Mouse (Mus musculus) neural tube, embryonic 14.5 days (tissue): ENCODE data around the gene Metrn. TPM values are rescaled to one million over a fixed set of nuclear protein-coding genes. Genes with fewer than 3 reads are reported as not detected.
A peak's percentile ranks its signal among the peaks of the same experiment; 100 is the strongest.

Experiments used
- ATAC-seq: fragments of 200-750 bp; cut with Nextera tagmentation; 2 replicates; pipeline ENCODE4 v1.8.0; 2017; ENCODE audit warnings: low read depth, mild to moderate bottlenecking, moderate TSS enrichment, moderate library complexity
- H3K27ac ChIP-seq: fragments of 300-500 bp; sonication (generic); 2 replicates; pipeline ENCODE4 v1.5.1; 2014; ENCODE audit warnings: low read depth, mild to moderate bottlenecking, control low read depth, low read length, moderate library complexity, mixed read lengths
- H3K27me3 ChIP-seq: fragments of 300-500 bp; sonication (generic); 2 replicates; pipeline ENCODE4 v1.6.1; 2014; ENCODE audit warnings: low read length; ENCODE audit not compliant: control insufficient read depth, insufficient read depth
- H3K36me3 ChIP-seq: fragments of 300-500 bp; sonication (generic); 2 replicates; pipeline ENCODE4 v1.6.1; 2014; ENCODE audit warnings: low read length, mixed read lengths; ENCODE audit not compliant: control insufficient read depth, insufficient read depth
- H3K4me1 ChIP-seq: fragments of 300-500 bp; sonication (generic); 2 replicates; pipeline ENCODE4 v1.6.1; 2014; ENCODE audit warnings: low read length; ENCODE audit not compliant: control insufficient read depth, insufficient read depth
- H3K4me2 ChIP-seq: fragments of 300-500 bp; sonication (generic); 2 replicates; pipeline ENCODE4 v1.6.1; 2014; ENCODE audit warnings: mild to moderate bottlenecking, low read depth, low read length, control low read depth
- H3K4me3 ChIP-seq: fragments of 300-500 bp; sonication (generic); 2 replicates; pipeline ENCODE4 v1.5.1; 2014; ENCODE audit warnings: low read depth, low read length, control low read depth, mixed read lengths
- H3K9ac ChIP-seq: fragments of 300-500 bp; sonication (generic); replicated peaks from 2 replicates; pipeline ENCODE4 v1.6.1; 2014; ENCODE audit warnings: low read depth, mild to moderate bottlenecking, control low read depth, low read length, mixed read lengths
- H3K9me3 ChIP-seq: fragments of 300-500 bp; sonication (generic); 2 replicates; pipeline ENCODE4 v1.6.1; 2016; ENCODE audit warnings: low read length; ENCODE audit not compliant: control insufficient read depth
- WGBS: fragments of 180-500 bp; shearing (Covaris S2); extraction: QIAGEN DNeasy Blood & Tissue Kit; methylation state at CpG from one replicate; pipeline ENCODE4 v1.1.7; 2014; 5-methylcytosine and 5-hydroxymethylcytosine counted together
- polyA plus RNA-seq: library from polyadenylated mRNA; unstranded; fragments of >200 nt; fragmentation: Nextera tagmentation; extraction: Ambion mirVana; gene quantifications from 2 replicates; pipeline ENCODE4 v1.2.1, GENCODE M21; 2014

Gene Metrn
- polyA plus RNA-seq, 1 experiment from 2014 or later, result 7.3 TPM

DNA sequence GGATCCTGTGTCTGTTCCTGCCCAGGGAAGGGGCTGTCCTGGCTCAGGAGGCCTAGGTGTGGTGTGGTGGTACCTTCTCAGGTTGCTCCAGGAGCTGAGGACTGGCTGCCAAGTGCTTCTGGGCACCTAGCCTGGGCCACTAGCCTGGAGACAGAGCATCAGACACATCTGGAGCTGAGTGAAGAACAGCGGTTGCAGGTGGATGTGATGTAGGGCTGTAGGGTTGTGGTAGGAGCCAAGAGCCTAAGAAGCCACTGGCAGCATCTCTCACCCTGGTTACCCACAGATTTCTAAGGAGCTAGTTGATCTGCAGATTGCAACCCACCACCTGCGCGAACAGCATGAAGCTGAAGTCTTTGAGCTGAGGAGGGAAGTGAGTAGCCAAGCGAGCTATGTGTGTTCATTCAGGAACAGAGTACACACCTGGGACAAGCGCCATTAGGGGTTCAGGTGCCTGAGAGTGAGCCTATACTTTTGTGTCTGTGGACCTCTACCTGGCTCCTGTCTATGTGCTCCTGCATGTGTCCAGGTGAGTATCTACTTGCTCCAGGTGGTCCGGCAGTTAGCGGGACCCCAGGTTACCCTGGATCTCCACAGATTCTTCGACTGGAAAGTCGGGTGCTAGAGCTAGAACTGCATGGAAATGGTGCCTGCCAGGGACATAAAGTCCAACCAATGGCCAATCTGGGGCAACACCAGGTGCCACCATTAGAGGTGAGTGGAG is 10.0 kb downstream of the Metrn start:
- Histone ChIP-seq H3K27ac (no peak overlapping the region), H3K4me1 (peaks cover 26% of the 10 kb centered on the region), H3K36me3 (peaks cover 11% of the 10 kb centered on the region), H3K4me3 (no peak overlapping the region), H3K9me3 (no peaks in the 10 kb centered on the region), H3K9ac (no peak overlapping the region), H3K27me3 (no peaks in the 10 kb centered on the region), H3K4me2 (no peak overlapping the region)
- ATAC-seq, result no peak
- 95% methylated on average over 9 of the region's 9 CpGs for WGBS

DNA sequence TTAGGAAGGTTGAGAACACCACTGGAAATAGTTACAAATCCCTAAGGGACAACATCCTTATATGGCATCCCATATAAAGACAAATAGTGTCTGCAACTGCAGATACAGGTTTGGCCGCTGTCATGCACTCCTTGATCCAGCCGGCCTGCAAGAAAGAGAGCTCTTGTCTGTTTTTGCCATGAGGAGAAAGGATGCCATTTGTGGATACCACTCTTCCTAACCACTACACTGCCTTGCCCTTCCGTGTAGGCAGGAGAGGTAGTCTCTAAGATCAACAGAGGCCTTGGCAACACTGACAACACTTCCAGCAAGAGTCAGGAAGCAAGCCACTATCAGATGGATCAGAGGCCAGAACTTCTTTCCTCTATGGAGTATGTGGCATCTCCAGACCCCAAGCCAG is 10.7 kb downstream of the Metrn start, which contains the start of gene Ccdc78:
Gene Ccdc78 (plus strand): TSS at position 301 of the 400 bp plus-strand sequence.
- Histone ChIP-seq H3K4me3 (peak within 1 kb of the TSS; percentile 77), H3K4me2 (peak within 1 kb of the TSS; percentile 88), H3K9me3 (no peaks in the 10 kb centered on the region), H3K27me3 (no peaks in the 10 kb centered on the region), H3K4me1 (peaks cover 23% of the 10 kb centered on the region), H3K9ac (peak within 1 kb of the TSS; percentile 78), H3K36me3 (peaks cover 16% of the 10 kb centered on the region), H3K27ac (peak within 1 kb of the TSS; percentile 85)
- ATAC-seq, result no peak
- WGBS, result 84% methylated on average over 3 of the region's 3 CpGs

DNA sequence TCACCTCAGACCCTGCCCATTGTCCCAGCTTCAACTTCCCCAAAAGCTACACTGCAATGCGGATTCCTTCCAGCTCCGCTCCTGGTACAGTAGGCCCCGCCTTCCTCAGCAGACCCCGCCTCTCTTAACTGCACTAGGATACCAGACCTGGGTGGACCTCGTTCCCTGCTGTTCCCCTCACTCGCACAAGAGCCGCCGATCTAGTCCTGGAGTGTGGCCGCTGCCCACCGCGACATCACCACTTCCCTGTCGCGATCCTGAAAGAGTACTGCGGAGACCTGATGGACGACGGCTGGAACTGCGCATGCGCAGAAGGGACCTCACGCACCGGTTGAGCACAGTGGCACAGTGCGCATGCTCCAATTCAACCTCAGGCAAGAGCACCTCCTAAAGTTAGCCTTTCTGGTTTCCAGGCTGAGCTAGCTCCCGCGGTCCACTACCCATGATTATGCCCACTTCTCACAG is 11.6 kb downstream of the Metrn start, which contains the start of gene Haghl:
Gene Haghl (minus strand): TSS at position 393 of the 465 bp plus-strand sequence.
- under 1% methylated on average over 23 of the region's 23 CpGs for WGBS
- peak; percentile 81 for ATAC-seq

DNA sequence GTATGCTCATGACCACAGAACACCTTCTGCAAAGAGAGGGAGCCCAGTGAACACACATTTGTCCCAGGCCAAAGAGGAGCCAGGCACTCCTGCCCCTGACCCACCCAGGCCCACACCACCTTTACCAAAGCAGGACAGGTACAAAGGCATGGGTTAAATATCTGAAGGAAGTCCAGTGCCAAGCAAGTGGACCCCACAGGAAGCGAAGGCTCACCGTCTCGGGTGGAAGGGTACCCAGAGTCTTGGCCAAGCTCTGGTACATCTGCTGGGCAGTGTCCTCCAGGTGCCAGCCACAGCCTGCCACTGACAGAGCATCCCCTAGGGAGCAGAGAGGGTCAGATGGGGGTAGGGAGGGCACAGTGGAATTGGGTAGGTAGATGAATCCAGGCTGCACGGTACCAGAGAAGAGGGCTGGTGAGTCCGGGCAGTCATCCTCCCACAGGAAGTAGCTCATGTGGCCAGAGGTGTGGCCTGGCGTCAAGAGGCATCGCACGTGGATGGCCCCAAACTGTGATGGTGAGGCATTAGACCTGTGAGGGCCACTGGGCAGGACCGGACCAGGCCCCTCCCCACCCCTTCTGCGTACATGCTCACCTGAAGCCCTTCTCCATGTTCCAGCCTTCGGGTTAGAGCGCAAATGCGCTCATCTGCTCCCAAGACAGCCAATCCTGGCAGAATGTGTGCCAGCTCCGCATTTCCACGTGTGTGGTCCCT is 12.9 kb downstream of the Metrn start:
- WGBS, result 83% methylated on average over 15 of the region's 15 CpGs
- H3K27ac ChIP-seq, result no peak overlapping the region
- H3K4me2 ChIP-seq, result peak overlapping the region; percentile 88
- no peaks in the 10 kb centered on the region for H3K9me3 ChIP-seq
- ATAC-seq, result no peak
- no peaks in the 10 kb centered on the region for H3K27me3 ChIP-seq
- peaks cover 20% of the 10 kb centered on the region for H3K36me3 ChIP-seq
- H3K4me3 ChIP-seq, result peak overlapping the region; percentile 77
- H3K4me1 ChIP-seq, result peaks cover 14% of the 10 kb centered on the region
- peak overlapping the region; percentile 78 for H3K9ac ChIP-seq

More for the DNA sequence above, 11.6 kb downstream of the Metrn start, which contains the start of gene Haghl:
- Histone ChIP-seq H3K9me3 (no peaks in the 10 kb centered on the region), H3K4me3 (peak within 1 kb of the TSS; percentile 77), H3K36me3 (peaks cover 20% of the 10 kb centered on the region), H3K27me3 (no peaks in the 10 kb centered on the region), H3K9ac (peak within 1 kb of the TSS; percentile 78), H3K27ac (peak within 1 kb of the TSS; percentile 85), H3K4me2 (peak within 1 kb of the TSS; percentile 88), H3K4me1 (peaks cover 14% of the 10 kb centered on the region)

DNA sequence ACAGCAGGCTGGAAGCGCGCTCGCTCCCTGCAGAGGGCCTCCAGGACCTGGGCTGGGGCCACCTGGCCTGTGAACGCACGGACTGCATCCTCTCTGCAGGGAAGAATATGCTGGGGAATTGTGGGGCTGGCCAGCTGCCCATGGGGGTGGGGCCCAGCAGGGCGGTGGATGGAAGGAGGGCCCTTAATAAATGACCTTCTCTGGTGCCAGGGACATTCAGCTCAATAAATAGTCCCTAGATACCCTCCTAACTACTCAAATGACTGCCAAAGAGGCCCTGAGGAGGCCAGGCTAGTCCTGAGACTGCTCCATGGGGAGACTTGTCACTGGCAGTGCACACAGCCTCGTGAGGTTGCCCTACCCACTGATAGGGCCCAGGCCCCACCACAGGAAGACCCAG is 13.8 kb downstream of the Metrn start:
- H3K27ac ChIP-seq, result no peak overlapping the region
- no peak overlapping the region for H3K4me2 ChIP-seq
- WGBS, result 63% methylated on average over 7 of the region's 7 CpGs
- peaks cover 14% of the 10 kb centered on the region for H3K4me1 ChIP-seq
- no peaks in the 10 kb centered on the region for H3K9me3 ChIP-seq
- ATAC-seq, result no peak
- no peak overlapping the region for H3K4me3 ChIP-seq
- peaks cover 20% of the 10 kb centered on the region for H3K36me3 ChIP-seq
- H3K27me3 ChIP-seq, result no peaks in the 10 kb centered on the region
- H3K9ac ChIP-seq, result no peak overlapping the region

DNA sequence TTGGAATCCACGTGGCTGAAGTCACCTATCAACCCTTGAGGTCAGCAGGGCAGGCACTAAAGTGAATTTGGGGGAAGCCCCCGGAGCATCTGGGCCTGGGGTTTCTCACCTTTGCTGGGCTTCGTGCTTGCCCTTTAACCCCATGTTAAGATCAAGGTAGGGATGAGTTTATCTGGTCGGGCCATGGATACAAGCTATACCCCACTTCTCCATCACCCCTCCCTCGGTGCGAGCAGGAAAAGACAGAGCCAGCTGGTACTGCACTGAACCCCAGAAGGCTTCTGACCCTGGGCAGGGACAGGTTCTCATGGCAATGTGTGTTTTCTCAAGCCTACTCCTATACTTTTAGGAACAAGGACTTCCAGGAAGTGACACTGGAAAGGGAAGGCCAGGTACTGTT is 15.6 kb downstream of the Metrn start:
- Histone ChIP-seq H3K4me1 (peaks cover 14% of the 10 kb centered on the region), H3K27ac (no peak overlapping the region), H3K4me3 (no peak overlapping the region), H3K9ac (no peak overlapping the region), H3K27me3 (no peaks in the 10 kb centered on the region), H3K4me2 (no peak overlapping the region), H3K36me3 (peaks cover 20% of the 10 kb centered on the region), H3K9me3 (no peaks in the 10 kb centered on the region)
- WGBS, result 86% methylated on average over 6 of the region's 6 CpGs
- ATAC-seq, result no peak

DNA sequence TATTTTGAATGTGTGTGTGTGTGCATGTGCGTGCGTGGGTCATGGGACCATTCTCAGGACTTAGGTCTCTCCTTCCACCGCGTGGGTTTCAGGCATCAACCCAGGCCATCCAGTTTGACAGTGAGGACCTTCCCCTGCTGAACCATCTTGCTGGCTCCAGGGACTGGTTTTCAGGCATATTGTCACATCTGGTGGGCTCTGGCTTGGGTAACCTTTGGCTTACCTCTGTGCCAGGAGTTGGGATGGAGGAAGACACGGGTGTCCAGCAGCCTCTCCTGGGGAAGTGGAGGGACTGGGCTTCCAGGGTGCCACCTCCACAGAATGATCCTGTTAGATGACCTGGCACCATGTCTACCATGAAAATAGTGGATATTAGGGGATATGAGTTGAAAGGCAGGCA is 19.0 kb downstream of the Metrn start:
- WGBS, result 95% methylated on average over 5 of the region's 5 CpGs
- Histone ChIP-seq H3K4me1 (peaks cover 5% of the 10 kb centered on the region; the same call in 1 of the 2 replicates), H3K36me3 (peaks cover 18% of the 10 kb centered on the region), H3K4me2 (no peak overlapping the region), H3K4me3 (no peak overlapping the region), H3K27me3 (no peaks in the 10 kb centered on the region), H3K27ac (no peak overlapping the region), H3K9me3 (no peaks in the 10 kb centered on the region), H3K9ac (no peak overlapping the region)
- ATAC-seq, result no peak

DNA sequence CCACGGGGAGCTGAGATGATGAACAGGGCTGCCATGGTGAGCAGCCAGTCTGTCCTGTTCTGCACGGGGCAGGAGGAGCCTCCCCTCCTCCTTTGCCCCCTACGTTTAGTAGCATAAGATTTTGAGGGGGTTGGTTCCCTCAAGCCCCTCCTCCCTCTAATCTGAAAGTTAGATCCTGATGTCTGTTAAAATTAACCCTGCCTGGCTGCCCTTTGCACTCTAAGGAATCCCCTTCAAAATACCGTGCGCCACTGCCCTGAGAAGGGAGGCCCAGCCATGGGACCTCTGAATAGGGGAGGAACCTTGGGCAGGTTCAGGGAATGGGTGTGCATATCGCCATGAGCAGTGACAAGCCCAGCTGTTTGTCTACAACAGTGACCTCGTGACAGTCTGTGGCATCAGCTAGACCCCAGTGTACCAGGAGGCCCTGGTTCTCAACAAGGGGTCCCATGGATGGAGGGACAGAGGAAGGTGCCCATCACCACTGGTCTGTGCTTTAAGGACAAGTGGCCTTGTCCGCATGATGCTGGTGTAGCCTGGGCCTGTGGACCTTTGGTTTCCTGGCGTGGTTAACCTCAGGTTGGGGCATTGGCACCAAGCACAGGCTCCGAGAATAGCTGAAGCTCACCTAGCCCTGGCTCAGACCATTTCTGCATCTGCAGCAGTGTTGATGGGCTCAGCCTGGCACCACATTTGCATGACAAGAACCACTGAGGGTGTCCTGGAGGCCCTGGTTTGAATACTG is 21.4 kb downstream of the Metrn start:
- 85% methylated on average over 10 of the region's 10 CpGs for WGBS

More for the DNA sequence above, 21.4 kb downstream of the Metrn start:
- Histone ChIP-seq H3K27ac (no peak overlapping the region), H3K4me3 (no peak overlapping the region), H3K4me2 (no peak overlapping the region), H3K9ac (no peak overlapping the region), H3K36me3 (no peaks in the 10 kb centered on the region; the same call in 1 of the 2 replicates), H3K4me1 (peaks cover 5% of the 10 kb centered on the region; the same call in 1 of the 2 replicates), H3K27me3 (no peaks in the 10 kb centered on the region), H3K9me3 (no peaks in the 10 kb centered on the region)
- ATAC-seq, result no peak
